Mouse (Mus musculus) testis, adult 2 months (tissue): Measurements from ENCODE around the gene Trmt1l. TPM values are rescaled to one million over a fixed set of nuclear protein-coding genes. Genes with fewer than 3 reads are reported as not detected.

Experiments
- H3K27ac ChIP-seq: fragments of 200-500 bp; 2 replicates; pipeline ENCODE4 v1.5.1; 2012; ENCODE audit warnings: low read depth, low read length; ENCODE audit not compliant: control insufficient read depth, insufficient read depth
- H3K27me3 ChIP-seq: fragments of 200-500 bp; 2 replicates; pipeline ENCODE4 v1.6.1; 2012; ENCODE audit warnings: mild to moderate bottlenecking, low read length, moderate library complexity; ENCODE audit not compliant: control insufficient read depth, insufficient read depth
- H3K36me3 ChIP-seq: fragments of 200-500 bp; 2 replicates; pipeline ENCODE4 v1.6.1; 2012; ENCODE audit warnings: mild to moderate bottlenecking, low read length; ENCODE audit not compliant: control insufficient read depth, insufficient read depth
- H3K4me1 ChIP-seq: fragments of 200-500 bp; 2 replicates; pipeline ENCODE4 v1.6.1; 2012; ENCODE audit warnings: low read length; ENCODE audit not compliant: control insufficient read depth, insufficient read depth
- H3K4me3 ChIP-seq: fragments of 200-500 bp; 2 replicates; pipeline ENCODE4 v1.5.1; 2012; ENCODE audit warnings: low read depth, mild to moderate bottlenecking, low read length, moderate library complexity, mixed read lengths; ENCODE audit not compliant: control insufficient read depth
- CTCF ChIP-seq: fragments of 200-500 bp; IDR thresholded peaks from 2 replicates; pipeline ENCODE4 v1.5.1; 2012; ENCODE audit warnings: low read depth, mild to moderate bottlenecking, inconsistent platforms, low read length, moderate library complexity; ENCODE audit not compliant: control insufficient read depth, insufficient read depth, insufficient replicate concordance
- POLR2A ChIP-seq: fragments of 200-500 bp; IDR thresholded peaks from 2 replicates; pipeline ENCODE4 v1.6.1; 2012; ENCODE audit warnings: low read depth, mild to moderate bottlenecking, inconsistent platforms, low read length, moderate library complexity; ENCODE audit not compliant: control insufficient read depth
- polyA plus RNA-seq: library from polyadenylated mRNA; depleted of rRNA; stranded (reverse); fragments of >200 nt; gene quantifications from 2 replicates; pipeline ENCODE4 v1.2.3, GENCODE M21; 2012

Gene Trmt1l
- polyA plus RNA-seq, 1 experiment: 14.7 TPM

DNA sequence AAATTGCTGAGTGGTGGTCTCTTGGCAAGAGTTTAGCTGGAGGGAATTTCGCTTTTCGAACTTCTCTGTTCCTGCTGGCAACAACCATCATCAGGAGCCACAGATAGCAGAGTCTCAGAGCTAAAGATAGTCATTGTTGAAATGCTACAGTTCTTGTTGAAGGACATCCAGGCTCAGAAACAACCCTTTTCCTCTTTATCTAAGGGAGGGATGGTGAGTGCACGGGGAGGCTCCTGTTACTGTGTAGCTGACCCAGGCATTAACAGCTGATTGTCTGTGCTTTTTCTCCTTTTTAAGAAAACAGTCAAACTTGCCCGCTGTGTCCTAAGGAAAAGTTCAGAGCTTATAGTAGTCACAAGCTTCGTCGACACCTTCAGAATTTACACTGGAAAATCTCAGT, 7.1 kb downstream of the Trmt1l start:
- peaks cover 2% of the 10 kb centered on the region for H3K36me3 ChIP-seq
- H3K4me3 ChIP-seq: no peak overlapping the region
- H3K4me1 ChIP-seq: no peaks in the 10 kb centered on the region
- no peak for TF ChIP-seq CTCF
- TF ChIP-seq POLR2A: no peak
- no peaks in the 10 kb centered on the region for H3K27me3 ChIP-seq
- H3K27ac ChIP-seq: 0 out of 2 replicates have a peak overlapping the region, but pooled peaks have one; percentile 36

DNA sequence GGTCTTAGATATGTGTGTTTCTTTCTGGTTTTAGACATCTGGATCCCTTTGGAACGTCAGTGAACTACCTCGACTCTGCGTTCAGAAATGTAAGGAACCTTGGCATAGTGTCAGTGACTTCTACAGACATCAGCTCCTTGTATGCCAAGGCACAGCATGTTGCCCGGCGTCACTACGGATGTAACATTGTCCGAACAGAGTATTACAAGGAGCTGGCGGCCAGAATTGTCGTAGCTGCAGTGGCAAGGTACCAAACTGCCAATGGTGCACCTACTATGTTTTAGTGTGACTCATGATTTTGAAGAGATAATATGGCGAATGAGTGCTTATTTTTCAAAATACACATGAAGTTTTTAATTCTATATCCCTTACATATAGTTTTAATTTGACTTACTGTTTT, 21.5 kb downstream of the Trmt1l start:
- H3K27ac ChIP-seq: no peak overlapping the region
- H3K4me3 ChIP-seq: no peak overlapping the region
- TF ChIP-seq POLR2A: no peak
- no peak for TF ChIP-seq CTCF
- H3K4me1 ChIP-seq: no peaks in the 10 kb centered on the region
- H3K27me3 ChIP-seq: no peaks in the 10 kb centered on the region
- H3K36me3 ChIP-seq: no peaks in the 10 kb centered on the region; the same call in 1 of the 2 replicates

DNA sequence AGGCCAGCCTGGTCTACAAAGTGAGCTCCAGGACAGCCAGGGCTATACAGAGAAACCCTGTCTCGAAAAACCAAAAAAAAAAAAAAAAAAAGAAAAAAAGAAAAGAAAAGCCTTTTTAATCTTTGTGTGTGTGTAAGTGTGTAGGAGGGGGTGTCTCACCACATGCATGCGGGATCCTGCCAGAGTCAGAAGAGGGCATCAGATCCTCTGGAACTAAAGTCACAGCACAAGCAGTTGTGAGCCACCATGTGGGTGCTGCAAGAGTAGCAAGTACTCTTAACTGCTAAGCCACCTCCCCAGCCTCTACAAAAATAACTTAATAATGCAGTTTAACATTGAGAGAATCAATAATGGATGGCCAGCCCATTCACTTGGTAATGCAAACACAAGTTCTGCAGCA, 22.5 kb downstream of the Trmt1l start:
- no peaks in the 10 kb centered on the region for H3K27me3 ChIP-seq
- no peaks in the 10 kb centered on the region for H3K4me1 ChIP-seq
- TF ChIP-seq CTCF: no peak
- no peak for TF ChIP-seq POLR2A
- no peak overlapping the region for H3K4me3 ChIP-seq
- H3K36me3 ChIP-seq: no peaks in the 10 kb centered on the region; the same call in 1 of the 2 replicates
- no peak overlapping the region for H3K27ac ChIP-seq

DNA sequence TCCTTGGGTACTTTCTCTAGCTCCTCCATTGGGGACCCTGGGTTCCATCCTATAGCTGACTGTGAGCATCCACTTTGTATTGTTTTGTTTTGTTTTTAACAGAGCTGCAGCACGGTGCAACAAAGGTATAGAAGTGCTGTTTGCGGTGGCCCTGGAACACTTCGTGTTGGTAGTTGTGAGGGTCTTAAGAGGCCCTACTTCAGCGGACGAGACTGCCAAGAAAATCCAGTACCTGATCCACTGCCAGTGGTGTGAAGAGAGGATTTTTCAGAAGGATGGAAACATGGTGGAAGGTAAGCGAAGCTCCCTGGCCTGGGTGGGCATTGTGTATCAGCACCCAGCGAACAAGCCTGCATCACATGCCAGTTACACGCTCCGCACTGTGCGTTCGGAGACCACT, 23.6 kb downstream of the Trmt1l start:
- TF ChIP-seq CTCF (no peak), POLR2A (no peak)
- no peak overlapping the region for H3K4me3 ChIP-seq
- no peaks in the 10 kb centered on the region; the same call in 1 of the 2 replicates for H3K36me3 ChIP-seq
- H3K27me3 ChIP-seq: no peaks in the 10 kb centered on the region
- no peak overlapping the region for H3K27ac ChIP-seq
- H3K4me1 ChIP-seq: no peaks in the 10 kb centered on the region

DNA sequence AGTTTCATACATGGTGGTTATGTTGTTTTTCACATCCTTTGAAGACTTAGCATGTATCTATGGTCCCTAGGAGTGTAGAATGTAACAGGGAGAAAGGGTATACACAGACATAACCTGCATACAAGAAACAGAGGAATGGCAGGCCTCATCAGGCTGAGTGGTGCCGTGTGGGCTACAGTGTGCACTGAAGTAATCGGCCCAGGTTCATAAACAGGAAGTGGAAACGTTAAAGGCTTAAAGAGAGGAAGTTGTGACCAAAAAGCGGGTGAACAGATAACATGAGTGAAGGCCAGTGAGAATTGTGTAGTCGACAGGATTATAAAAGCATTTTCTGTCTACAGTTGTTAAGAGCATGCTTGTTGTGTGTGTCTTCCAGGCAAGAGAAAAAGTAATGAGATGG, 28.7 kb downstream of the Trmt1l start:
- Histone ChIP-seq H3K27me3 (no peaks in the 10 kb centered on the region), H3K36me3 (no peaks in the 10 kb centered on the region; the same call in 1 of the 2 replicates), H3K27ac (no peak overlapping the region), H3K4me3 (no peak overlapping the region), H3K4me1 (no peaks in the 10 kb centered on the region)
- TF ChIP-seq CTCF: no peak
- no peak for TF ChIP-seq POLR2A

DNA sequence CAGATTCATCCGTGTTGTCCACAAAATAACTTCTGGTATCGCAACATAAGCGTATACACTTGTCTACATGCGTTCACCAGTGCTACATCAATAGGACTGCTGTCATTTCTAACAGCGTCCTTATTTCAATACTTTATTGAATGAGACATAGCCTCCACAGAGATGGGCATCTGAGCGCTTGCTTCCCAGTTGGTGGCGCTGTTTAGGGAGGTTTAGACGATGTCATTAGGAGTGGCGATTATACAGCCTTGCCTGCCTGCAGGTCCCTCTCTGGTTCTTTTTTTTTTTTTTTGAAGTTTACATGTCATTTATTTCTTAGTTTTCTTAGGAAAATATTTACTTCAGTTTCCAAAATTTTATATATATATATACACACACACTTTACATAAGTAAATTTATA, 32.9 kb downstream of the Trmt1l start:
- Histone ChIP-seq H3K36me3 (no peaks in the 10 kb centered on the region), H3K4me3 (no peak overlapping the region), H3K27me3 (no peaks in the 10 kb centered on the region), H3K4me1 (no peaks in the 10 kb centered on the region), H3K27ac (no peak overlapping the region)
- TF ChIP-seq POLR2A (no peak), CTCF (no peak)

DNA sequence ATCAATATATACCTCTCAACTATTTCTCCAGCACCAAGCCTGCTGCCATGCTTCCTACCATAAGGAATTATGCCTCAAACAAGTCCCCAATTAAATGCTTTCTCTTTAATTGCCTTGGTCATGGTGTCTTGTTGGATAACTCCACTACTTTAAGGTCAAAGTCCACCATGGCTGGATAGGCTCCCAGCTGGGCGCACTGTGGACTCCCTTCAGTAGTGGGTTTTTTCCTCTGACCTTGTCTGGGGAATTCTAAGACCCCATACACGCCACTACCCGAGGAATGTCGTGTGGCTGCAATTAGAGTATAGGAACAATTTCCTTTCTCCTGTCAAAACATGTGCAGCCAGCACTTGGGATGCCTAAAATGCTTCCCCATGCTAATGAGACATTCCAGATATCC, 36.6 kb downstream of the Trmt1l start:
- H3K27ac ChIP-seq: no peak overlapping the region
- H3K27me3 ChIP-seq: no peaks in the 10 kb centered on the region
- H3K4me3 ChIP-seq: no peak overlapping the region
- no peaks in the 10 kb centered on the region for H3K4me1 ChIP-seq
- H3K36me3 ChIP-seq: no peaks in the 10 kb centered on the region
- TF ChIP-seq CTCF (no peak), POLR2A (no peak)

DNA sequence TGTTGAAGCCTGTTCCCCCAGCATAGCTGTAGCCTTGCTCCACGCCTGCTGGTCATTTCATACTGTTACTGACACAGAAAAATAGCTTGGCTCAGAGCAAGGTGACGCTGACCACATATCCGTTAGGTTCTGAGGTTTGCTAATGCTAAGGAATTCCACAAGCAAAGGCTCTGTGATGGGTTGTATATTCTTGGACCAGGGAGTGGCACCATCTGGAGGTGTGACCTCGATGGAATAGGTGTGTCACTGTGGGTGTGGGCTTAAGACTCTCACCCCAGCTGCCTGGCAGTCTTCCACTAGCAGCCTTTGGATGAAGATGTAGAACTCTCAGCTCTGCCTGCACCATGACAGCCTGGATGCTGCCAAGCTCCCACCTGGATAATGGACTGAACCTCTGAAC, 38.2 kb downstream of the Trmt1l start:
- H3K27me3 ChIP-seq: no peaks in the 10 kb centered on the region
- no peak overlapping the region for H3K4me3 ChIP-seq
- no peaks in the 10 kb centered on the region for H3K4me1 ChIP-seq
- no peak overlapping the region for H3K27ac ChIP-seq
- no peak for TF ChIP-seq POLR2A
- no peak for TF ChIP-seq CTCF
- peaks cover 2% of the 10 kb centered on the region; the same call in 1 of the 2 replicates for H3K36me3 ChIP-seq
